8 mouse cellular contexts compared by ENCODE assay signal in genomic region chr13:81657008-81657350, GRCm38 (mm10). TPM values are rescaled to one million over a fixed set of nuclear protein-coding genes. Genes with fewer than 3 reads are reported as not detected.
DNase-seq lines count a peak whose midpoint lies in the region; ATAC-seq and TF ChIP-seq lines count a peak whose summit lies in the region.

No protein-coding gene starts in this region.

- DNase-seq in left cerebral cortex, adult 2 months (ENCODE audit: extremely low spot score in 1 of 2, low spot score in 2 of 2): no peak
- no peak for DNase-seq in left cerebral cortex, postnatal 14 days (ENCODE audit: low spot score in 2 of 2)
- DNase-seq in intestine, embryonic 14.5 days (ENCODE audit: low spot score): no peak
- no peak for DNase-seq in yolk sac, embryonic 10.5 days (ENCODE audit: low spot score)
- DNase-seq in natural killer cell, adult 2 months (ENCODE audit: low spot score in 2 of 2): no peak
- DNase-seq in thymus, postnatal 4 days: no peak

- no peaks in the 10 kb centered on the region for H3K36me3 ChIP-seq in embryonic facial prominence, embryonic 12.5 days
- H3K36me3 ChIP-seq in intestine, embryonic 14.5 days (ENCODE audit: control insufficient read depth, insufficient read depth, low read length): no peaks in the 10 kb centered on the region
- H3K36me3 ChIP-seq in neural tube, embryonic 12.5 days: no peaks in the 10 kb centered on the region

- 14% methylated on average over 5 of the region's 5 CpGs for WGBS in embryonic facial prominence, embryonic 12.5 days
- 20% methylated on average over 5 of the region's 5 CpGs for WGBS in intestine, embryonic 14.5 days
- 9% methylated on average over 5 of the region's 5 CpGs for WGBS in neural tube, embryonic 12.5 days

- H3K27ac ChIP-seq in left cerebral cortex, adult 2 months: peak overlapping the region; percentile 83
- peak overlapping the region; percentile 87 for H3K27ac ChIP-seq in embryonic facial prominence, embryonic 12.5 days
- H3K27ac ChIP-seq in intestine, embryonic 14.5 days (ENCODE audit: low read depth): peak overlapping the region; percentile 84
- H3K27ac ChIP-seq in neural tube, embryonic 12.5 days: peak overlapping the region; percentile 84

- peaks cover 10% of the 10 kb centered on the region; the same call in 1 of the 2 replicates for H3K4me1 ChIP-seq in embryonic facial prominence, embryonic 12.5 days
- peaks cover 18% of the 10 kb centered on the region for H3K4me1 ChIP-seq in intestine, embryonic 14.5 days (replicated peaks; ENCODE audit: control insufficient read depth, insufficient read depth, low read length)
- H3K4me1 ChIP-seq in neural tube, embryonic 12.5 days: 0 out of 2 replicates have a peak, but pooled peaks cover 8% of the 10 kb centered on the region

- H3K9ac ChIP-seq in embryonic facial prominence, embryonic 12.5 days: peak overlapping the region; percentile 34; the same call in 1 of the 2 replicates
- peak overlapping the region; percentile 46 for H3K9ac ChIP-seq in intestine, embryonic 14.5 days (ENCODE audit: low read length)
- H3K9ac ChIP-seq in neural tube, embryonic 12.5 days: peak overlapping the region; percentile 80

- H3K4me2 ChIP-seq in embryonic facial prominence, embryonic 12.5 days (replicated peaks): peak overlapping the region; percentile 64
- peak overlapping the region; percentile 56 for H3K4me2 ChIP-seq in intestine, embryonic 14.5 days (ENCODE audit: low read length)
- peak overlapping the region; percentile 69 for H3K4me2 ChIP-seq in neural tube, embryonic 12.5 days (replicated peaks)

- no peak for TF ChIP-seq CTCF in left cerebral cortex, adult 2 months (IDR thresholded peaks at IDR 0.05)

- no peaks in the 10 kb centered on the region for H3K9me3 ChIP-seq in embryonic facial prominence, embryonic 12.5 days
- H3K9me3 ChIP-seq in intestine, embryonic 14.5 days (ENCODE audit: control insufficient read depth, low read length): no peaks in the 10 kb centered on the region
- H3K9me3 ChIP-seq in neural tube, embryonic 12.5 days: no peaks in the 10 kb centered on the region

- intact Hi-C loops in left cerebral cortex, adult 2 months (cut with DNase I): loop anchor here (2.0 to 10.0 kb wide), 3 partner anchors 52 to 772 kb away; partner anchors contain the start of gene Arrdc3
- intact Hi-C loops in left cerebral cortex, postnatal 14 days (cut with DNase I): loop anchor here (5.0 to 10.0 kb wide), 2 partner anchors 55 to 772 kb away; partner anchors contain the start of genes Arrdc3, Mblac2 and Polr3g

- ATAC-seq in embryonic facial prominence, embryonic 12.5 days (ENCODE audit: insufficient number of reproducible peaks, insufficient read depth, low FRiP score, low TSS enrichment): no peak
- ATAC-seq in intestine, embryonic 14.5 days (replicated peaks; ENCODE audit: low FRiP score, low TSS enrichment, low read depth): no peak
- no peak for ATAC-seq in neural tube, embryonic 12.5 days (ENCODE audit: low FRiP score, low read depth)

- H3K27me3 ChIP-seq in embryonic facial prominence, embryonic 12.5 days: no peaks in the 10 kb centered on the region
- H3K27me3 ChIP-seq in intestine, embryonic 14.5 days (replicated peaks; ENCODE audit: control insufficient read depth, insufficient read depth, low read length): no peaks in the 10 kb centered on the region
- no peaks in the 10 kb centered on the region for H3K27me3 ChIP-seq in neural tube, embryonic 12.5 days (replicated peaks)

- peak overlapping the region; percentile 90 for H3K4me3 ChIP-seq in left cerebral cortex, adult 2 months
- H3K4me3 ChIP-seq in embryonic facial prominence, embryonic 12.5 days: peak overlapping the region; percentile 62
- peak overlapping the region; percentile 86 for H3K4me3 ChIP-seq in intestine, embryonic 14.5 days (ENCODE audit: low read depth, low read length)
- H3K4me3 ChIP-seq in neural tube, embryonic 12.5 days: peak overlapping the region; percentile 71

RNA-seq across cellular contexts. Expression of gene Lysmd3, which starts 0.5 kb away (rescaled TPM):
- total RNA-seq in left cerebral cortex, adult 2 months (2021): 10 to 100 TPM; 12.1 TPM
- total RNA-seq in left cerebral cortex, postnatal 14 days (2021): 10 to 100 TPM in 1 of 2 experiments, 1 to 10 TPM in 1; 9.7 to 10.9 TPM
- 28.2 and 33.0 TPM in 2 replicates for polyA plus RNA-seq in embryonic facial prominence, embryonic 12.5 days (2016; fragmentation: Nextera tagmentation; extraction: Ambion mirVana)
- polyA plus RNA-seq in intestine, embryonic 14.5 days (2014; fragmentation: Nextera tagmentation; extraction: Ambion mirVana): 25.0 and 28.7 TPM in 2 replicates
- polyA plus RNA-seq in neural tube, embryonic 12.5 days (2016; fragmentation: Nextera tagmentation; extraction: Ambion mirVana): 23.2 and 26.6 TPM in 2 replicates

RNA-seq across cellular contexts. Expression of gene Adgrv1, which starts 24.0 kb away (rescaled TPM):
- 1 to 10 TPM; 1.4 to 1.6 TPM for total RNA-seq in left cerebral cortex, adult 2 months (2021)
- total RNA-seq in left cerebral cortex, postnatal 14 days (2021): 1 to 10 TPM; 1.7 to 1.8 TPM
- 5.0 and 7.2 TPM in 2 replicates for polyA plus RNA-seq in embryonic facial prominence, embryonic 12.5 days (2016; fragmentation: Nextera tagmentation; extraction: Ambion mirVana)
- polyA plus RNA-seq in intestine, embryonic 14.5 days (2014; fragmentation: Nextera tagmentation; extraction: Ambion mirVana): 0.91 and 1.0 TPM in 2 replicates
- 33.7 and 40.8 TPM in 2 replicates for polyA plus RNA-seq in neural tube, embryonic 12.5 days (2016; fragmentation: Nextera tagmentation; extraction: Ambion mirVana)

RNA-seq across cellular contexts. Expression of gene Polr3g, which starts 53.8 kb away (rescaled TPM):
- 1 to 10 TPM; 2.9 to 5.3 TPM for total RNA-seq in left cerebral cortex, adult 2 months (2021)
- 1 to 10 TPM; 2.5 to 3.9 TPM for total RNA-seq in left cerebral cortex, postnatal 14 days (2021)
- 17.2 and 17.5 TPM in 2 replicates for polyA plus RNA-seq in embryonic facial prominence, embryonic 12.5 days (2016; fragmentation: Nextera tagmentation; extraction: Ambion mirVana)
- polyA plus RNA-seq in intestine, embryonic 14.5 days (2014; fragmentation: Nextera tagmentation; extraction: Ambion mirVana): 16.1 and 18.1 TPM in 2 replicates
- polyA plus RNA-seq in neural tube, embryonic 12.5 days (2016; fragmentation: Nextera tagmentation; extraction: Ambion mirVana): 11.3 and 11.4 TPM in 2 replicates

RNA-seq across cellular contexts. Expression of gene Mblac2, which starts 54.2 kb away (rescaled TPM):
- 10 to 100 TPM; 19.5 to 21.7 TPM for total RNA-seq in left cerebral cortex, adult 2 months (2021)
- total RNA-seq in left cerebral cortex, postnatal 14 days (2021): 10 to 100 TPM; 25.4 to 27.9 TPM
- 7.2 and 7.9 TPM in 2 replicates for polyA plus RNA-seq in embryonic facial prominence, embryonic 12.5 days (2016; fragmentation: Nextera tagmentation; extraction: Ambion mirVana)
- polyA plus RNA-seq in intestine, embryonic 14.5 days (2014; fragmentation: Nextera tagmentation; extraction: Ambion mirVana): 7.3 and 9.4 TPM in 2 replicates
- 15.2 and 17.8 TPM in 2 replicates for polyA plus RNA-seq in neural tube, embryonic 12.5 days (2016; fragmentation: Nextera tagmentation; extraction: Ambion mirVana)
